Mouse (Mus musculus) cerebellum, adult 8-10 months (tissue): ENCODE results near the gene Fam173a.

Experiments used
- DNase-seq: peaks from one replicate; pipeline ENCODE4 v3.0.0; 2022

Fam173a gene

GRCm38 (mm10) chr17:25795609-25796092 lies 3.0 kb upstream of the Fam173a start, which contains the start of gene AC134908.4:
Gene AC134908.4, minus strand, starts transcription at chr17:25795659.
- DNase-seq: no peak

- DNase-seq: no peak
Measured at GRCm38 (mm10) chr17:25794998-25795397, 2.3 kb upstream of the Fam173a start.

GRCm38 (mm10) chr17:25794197-25794596 lies 1.5 kb upstream of the Fam173a start:
- DNase-seq: no peak

GRCm38 (mm10) chr17:25791843-25792527 lies 716 bp downstream of the Fam173a start:
- peak; percentile 90 for DNase-seq

DNA sequence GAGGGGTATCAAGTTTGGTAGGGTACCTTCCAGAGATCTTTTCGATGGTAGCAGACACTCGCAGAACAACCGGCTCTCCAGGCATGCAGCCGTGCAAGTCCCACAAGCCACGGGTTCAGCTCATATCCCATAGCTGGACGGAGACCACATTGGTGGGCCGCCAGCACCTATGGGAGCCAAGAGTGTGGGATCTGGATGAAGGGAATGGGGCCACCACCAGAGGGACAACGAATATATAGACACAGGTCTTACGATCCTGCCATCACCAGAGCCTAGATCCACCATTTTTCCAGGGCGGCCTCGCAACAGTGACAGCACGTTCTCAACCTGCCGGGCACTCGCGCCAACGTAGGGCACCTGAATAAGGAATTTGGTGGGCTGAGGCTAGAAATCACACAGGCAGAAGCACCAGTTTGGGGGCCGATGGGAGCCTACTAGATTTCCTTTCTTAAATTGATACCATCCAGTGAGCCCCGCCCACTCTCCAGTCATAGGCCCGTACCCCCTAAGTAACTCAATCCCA lies 1.3 kb downstream of the Fam173a start:
- DNase-seq: no peak

DNA sequence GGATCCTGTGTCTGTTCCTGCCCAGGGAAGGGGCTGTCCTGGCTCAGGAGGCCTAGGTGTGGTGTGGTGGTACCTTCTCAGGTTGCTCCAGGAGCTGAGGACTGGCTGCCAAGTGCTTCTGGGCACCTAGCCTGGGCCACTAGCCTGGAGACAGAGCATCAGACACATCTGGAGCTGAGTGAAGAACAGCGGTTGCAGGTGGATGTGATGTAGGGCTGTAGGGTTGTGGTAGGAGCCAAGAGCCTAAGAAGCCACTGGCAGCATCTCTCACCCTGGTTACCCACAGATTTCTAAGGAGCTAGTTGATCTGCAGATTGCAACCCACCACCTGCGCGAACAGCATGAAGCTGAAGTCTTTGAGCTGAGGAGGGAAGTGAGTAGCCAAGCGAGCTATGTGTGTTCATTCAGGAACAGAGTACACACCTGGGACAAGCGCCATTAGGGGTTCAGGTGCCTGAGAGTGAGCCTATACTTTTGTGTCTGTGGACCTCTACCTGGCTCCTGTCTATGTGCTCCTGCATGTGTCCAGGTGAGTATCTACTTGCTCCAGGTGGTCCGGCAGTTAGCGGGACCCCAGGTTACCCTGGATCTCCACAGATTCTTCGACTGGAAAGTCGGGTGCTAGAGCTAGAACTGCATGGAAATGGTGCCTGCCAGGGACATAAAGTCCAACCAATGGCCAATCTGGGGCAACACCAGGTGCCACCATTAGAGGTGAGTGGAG lies 5.8 kb downstream of the Fam173a start:
- DNase-seq: peak; percentile 15

- DNase-seq: peak; percentile 20
Measured at GRCm38 (mm10) chr17:25786280-25786679, 6.4 kb downstream of the Fam173a start, which contains the start of gene Ccdc78. Gene Ccdc78, plus strand, starts transcription at chr17:25786580.

DNA sequence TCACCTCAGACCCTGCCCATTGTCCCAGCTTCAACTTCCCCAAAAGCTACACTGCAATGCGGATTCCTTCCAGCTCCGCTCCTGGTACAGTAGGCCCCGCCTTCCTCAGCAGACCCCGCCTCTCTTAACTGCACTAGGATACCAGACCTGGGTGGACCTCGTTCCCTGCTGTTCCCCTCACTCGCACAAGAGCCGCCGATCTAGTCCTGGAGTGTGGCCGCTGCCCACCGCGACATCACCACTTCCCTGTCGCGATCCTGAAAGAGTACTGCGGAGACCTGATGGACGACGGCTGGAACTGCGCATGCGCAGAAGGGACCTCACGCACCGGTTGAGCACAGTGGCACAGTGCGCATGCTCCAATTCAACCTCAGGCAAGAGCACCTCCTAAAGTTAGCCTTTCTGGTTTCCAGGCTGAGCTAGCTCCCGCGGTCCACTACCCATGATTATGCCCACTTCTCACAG lies 7.4 kb downstream of the Fam173a start, which contains the start of gene Haghl:
Gene Haghl (minus strand): TSS at position 393 of the 465 bp plus-strand sequence.
- peak; percentile 99 for DNase-seq

DNA sequence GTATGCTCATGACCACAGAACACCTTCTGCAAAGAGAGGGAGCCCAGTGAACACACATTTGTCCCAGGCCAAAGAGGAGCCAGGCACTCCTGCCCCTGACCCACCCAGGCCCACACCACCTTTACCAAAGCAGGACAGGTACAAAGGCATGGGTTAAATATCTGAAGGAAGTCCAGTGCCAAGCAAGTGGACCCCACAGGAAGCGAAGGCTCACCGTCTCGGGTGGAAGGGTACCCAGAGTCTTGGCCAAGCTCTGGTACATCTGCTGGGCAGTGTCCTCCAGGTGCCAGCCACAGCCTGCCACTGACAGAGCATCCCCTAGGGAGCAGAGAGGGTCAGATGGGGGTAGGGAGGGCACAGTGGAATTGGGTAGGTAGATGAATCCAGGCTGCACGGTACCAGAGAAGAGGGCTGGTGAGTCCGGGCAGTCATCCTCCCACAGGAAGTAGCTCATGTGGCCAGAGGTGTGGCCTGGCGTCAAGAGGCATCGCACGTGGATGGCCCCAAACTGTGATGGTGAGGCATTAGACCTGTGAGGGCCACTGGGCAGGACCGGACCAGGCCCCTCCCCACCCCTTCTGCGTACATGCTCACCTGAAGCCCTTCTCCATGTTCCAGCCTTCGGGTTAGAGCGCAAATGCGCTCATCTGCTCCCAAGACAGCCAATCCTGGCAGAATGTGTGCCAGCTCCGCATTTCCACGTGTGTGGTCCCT lies 8.7 kb downstream of the Fam173a start:
- peak; percentile 37 for DNase-seq

- DNase-seq: peak; percentile 53
Measured at GRCm38 (mm10) chr17:25783086-25783485, 9.6 kb downstream of the Fam173a start.

GRCm38 (mm10) chr17:25781339-25781738 lies 11.4 kb downstream of the Fam173a start:
- no peak for DNase-seq

GRCm38 (mm10) chr17:25777948-25778347 lies 14.8 kb downstream of the Fam173a start:
- DNase-seq: no peak

- DNase-seq: peak; percentile 14
Measured at GRCm38 (mm10) chr17:25775318-25776062, 17.2 kb downstream of the Fam173a start.

- DNase-seq: peak; percentile 99
Measured at GRCm38 (mm10) chr17:25773549-25774120, 19.1 kb downstream of the Fam173a start, which contains the start of gene Narfl. Gene Narfl, plus strand, starts transcription at chr17:25773776.

- no peak for DNase-seq
Measured at GRCm38 (mm10) chr17:25769331-25769730, 23.4 kb downstream of the Fam173a start.

GRCm38 (mm10) chr17:25765886-25766285 lies 26.8 kb downstream of the Fam173a start:
- no peak for DNase-seq

DNA sequence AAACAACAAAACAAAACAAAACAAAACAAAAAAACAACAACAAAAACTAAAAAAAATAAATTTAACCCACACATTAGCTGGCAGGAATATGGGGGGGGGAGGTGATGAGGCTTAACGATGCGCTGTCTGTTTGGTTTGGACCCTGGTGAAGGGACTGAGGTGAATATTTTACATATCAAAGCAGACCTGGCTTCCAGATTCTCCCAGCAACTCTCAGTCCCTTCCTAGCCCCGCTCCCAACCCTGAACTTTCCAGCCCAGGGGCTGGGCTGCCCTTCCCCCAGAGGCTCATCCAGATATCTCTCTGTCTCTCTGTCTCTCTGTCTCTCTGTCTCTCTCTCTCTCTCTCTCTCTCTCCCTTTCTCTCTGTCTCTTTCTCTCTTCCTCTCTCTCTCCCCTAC lies 30.1 kb downstream of the Fam173a start:
- no peak for DNase-seq

DNA sequence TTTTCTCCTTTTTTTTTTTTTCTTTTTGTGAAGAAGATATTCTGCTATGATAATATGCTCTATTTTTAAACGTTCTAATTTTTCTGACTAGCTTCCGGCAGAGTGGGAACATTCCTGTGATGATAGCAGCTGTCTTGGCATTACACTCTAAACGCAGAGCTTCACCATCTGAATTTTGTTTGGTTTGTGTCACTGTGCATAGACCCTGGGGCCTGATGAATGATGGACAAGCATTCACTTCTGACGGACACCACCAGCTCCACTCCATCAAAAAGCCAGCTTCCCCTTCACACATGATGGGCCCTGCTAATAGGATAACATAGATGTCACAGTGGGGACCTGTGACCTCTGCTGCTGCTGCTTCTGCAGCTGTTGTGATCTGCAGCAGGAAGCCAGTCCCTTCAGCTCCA lies 31.1 kb downstream of the Fam173a start:
- no peak for DNase-seq

GRCm38 (mm10) chr17:25760148-25760547 lies 32.6 kb downstream of the Fam173a start:
- DNase-seq: no peak

DNA sequence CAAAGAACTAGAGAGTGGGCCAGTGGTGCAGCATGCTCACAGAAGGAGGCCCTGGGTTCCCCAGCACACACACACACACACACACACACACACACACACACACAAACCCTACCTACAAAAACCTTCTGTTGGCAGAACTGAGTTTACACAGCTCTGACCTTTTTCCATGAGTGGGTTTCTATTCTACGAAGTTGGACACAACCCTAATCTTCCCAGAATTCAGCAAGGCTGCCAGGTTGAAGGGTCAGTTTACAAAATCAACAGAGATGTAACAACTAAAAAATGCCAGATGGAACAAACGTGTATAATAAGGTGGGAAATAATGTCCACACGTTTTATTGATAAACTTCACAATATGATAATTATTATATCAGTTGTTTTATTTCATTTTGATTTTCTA lies 35.0 kb downstream of the Fam173a start:
- DNase-seq: no peak

DNA sequence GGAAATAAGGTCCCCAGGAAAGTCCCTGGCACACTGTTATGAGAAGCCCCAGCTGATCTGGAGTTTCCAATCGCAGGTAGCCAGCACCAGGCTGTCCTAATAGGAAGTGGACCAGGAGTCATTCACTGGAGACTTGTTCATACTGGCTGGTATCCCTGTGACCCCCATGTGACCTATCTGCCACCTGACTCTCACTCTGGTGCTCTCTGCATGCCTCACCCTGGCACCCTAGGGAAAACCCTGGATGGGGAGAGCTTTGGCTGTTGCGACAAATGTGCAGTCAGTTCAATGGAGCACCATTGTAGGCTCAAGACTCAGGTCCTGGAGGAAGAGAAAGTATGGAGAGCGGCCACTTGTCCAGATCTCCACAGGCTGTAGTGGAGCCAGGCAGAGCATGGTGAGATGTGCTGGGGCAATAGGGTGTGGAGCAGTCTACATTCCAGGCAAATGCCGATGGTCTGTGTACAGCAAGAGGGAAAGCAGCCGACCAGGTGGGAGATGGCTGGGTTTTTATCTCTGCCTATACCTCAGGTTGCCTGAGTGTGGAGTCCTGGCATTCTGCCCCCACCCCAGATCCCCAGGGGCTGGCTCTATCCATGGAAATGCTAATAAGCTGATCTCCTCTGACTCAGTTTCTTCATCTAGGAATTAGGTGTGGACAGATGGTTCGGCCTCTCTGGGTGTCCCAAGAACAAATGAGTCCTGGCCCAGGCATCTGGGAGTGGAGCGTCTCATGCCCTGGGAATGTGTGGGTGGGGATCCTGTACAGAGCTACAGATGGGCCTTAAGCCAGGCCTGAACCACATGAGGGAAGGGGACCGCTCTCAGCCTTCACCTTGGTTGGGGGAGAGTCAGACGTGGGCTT lies 36.1 kb downstream of the Fam173a start:
- DNase-seq: no peak
